Mouse (Mus musculus) heart, postnatal 0 days (tissue): ENCODE data around the gene Gmps. TPM values are rescaled to one million over a fixed set of nuclear protein-coding genes. Genes with fewer than 3 reads are reported as not detected.
A peak's percentile ranks its signal among the peaks of the same experiment; 100 is the strongest.

Source experiments
- ATAC-seq: fragments of 200-750 bp; cut with Nextera tagmentation; 2 replicates; pipeline ENCODE4 v1.8.0; 2017; ENCODE audit warnings: low read depth, moderate number of reproducible peaks, moderate library complexity; ENCODE audit not compliant: insufficient read depth
- DNase-seq: peaks from one replicate; pipeline ENCODE4 v3.0.0-alpha.2; 2016; ENCODE audit warnings: low spot score
- H3K27ac ChIP-seq: fragments of 300-500 bp; sonication (generic); 2 replicates; pipeline ENCODE4 v1.5.1; 2014; ENCODE audit warnings: low read depth, mild to moderate bottlenecking
- H3K27me3 ChIP-seq: fragments of 300-500 bp; sonication (generic); 2 replicates; pipeline ENCODE4 v1.6.1; 2014; ENCODE audit warnings: low read length, mixed read lengths; ENCODE audit not compliant: control insufficient read depth, insufficient read depth
- H3K36me3 ChIP-seq: fragments of 300-500 bp; sonication (generic); replicated peaks from 2 replicates; pipeline ENCODE4 v1.6.1; 2014; ENCODE audit warnings: low read length, mixed read lengths; ENCODE audit not compliant: control insufficient read depth, insufficient read depth
- H3K4me1 ChIP-seq: fragments of 300-500 bp; sonication (generic); 2 replicates; pipeline ENCODE4 v1.6.1; 2014; ENCODE audit warnings: antibody characterized with exemption; ENCODE audit not compliant: control insufficient read depth, insufficient read depth
- H3K4me2 ChIP-seq: fragments of 300-500 bp; sonication (generic); 2 replicates; pipeline ENCODE4 v1.6.1; 2014; ENCODE audit warnings: low read depth, mild to moderate bottlenecking, low read length, moderate library complexity
- H3K4me3 ChIP-seq: fragments of 300-500 bp; sonication (generic); 2 replicates; pipeline ENCODE4 v1.5.1; 2014; ENCODE audit warnings: low read depth, low read length
- H3K9ac ChIP-seq: fragments of 300-500 bp; sonication (generic); replicated peaks from 2 replicates; pipeline ENCODE4 v1.6.1; 2014; ENCODE audit warnings: low read depth, low read length, mixed read lengths
- H3K9me3 ChIP-seq: fragments of 300-500 bp; sonication (generic); replicated peaks from 2 replicates; pipeline ENCODE4 v1.6.1; 2016; ENCODE audit warnings: low read length; ENCODE audit not compliant: control insufficient read depth
- CTCF ChIP-seq: IDR thresholded peaks from 2 replicates; pipeline ENCODE4 v1.5.1; 2016; ENCODE audit warnings: antibody characterized with exemption, control low read depth, low read depth
- EP300 ChIP-seq: IDR thresholded peaks from 2 replicates; pipeline ENCODE4 v1.6.1; 2016; ENCODE audit warnings: antibody characterized with exemption, low read depth
- WGBS: fragments of 180-500 bp; shearing (Covaris S2); extraction: QIAGEN DNeasy Blood & Tissue Kit; methylation state at CpG from one replicate; pipeline ENCODE4 v1.1.7; 2014; 5-methylcytosine and 5-hydroxymethylcytosine counted together
- polyA plus RNA-seq: library from polyadenylated mRNA; unstranded; fragments of >200 nt; fragmentation: Nextera tagmentation; extraction: Ambion mirVana; gene quantifications from 2 replicates; pipeline ENCODE4 v1.2.1, GENCODE M21; 2015
- total RNA-seq: library from RNA; depleted of rRNA; stranded (reverse); fragments of >200 nt; gene quantifications from 2 replicates; pipeline ENCODE4 v1.2.3, GENCODE M21; 2014; ENCODE audit warnings: low replicate concordance; rRNA removed

The Gmps gene
- 19.0 and 20.9 TPM in 2 replicates for total RNA-seq
- polyA plus RNA-seq: 26.4 and 27.4 TPM in 2 replicates

GRCm38 (mm10) chr3:63975955-63976908 lies at the start of gene Gmps:
Gene Gmps (plus strand): TSS chr3:63976106.
- TF ChIP-seq EP300: no peak
- TF ChIP-seq CTCF: no peak
- Histone ChIP-seq H3K4me2 (peak within 1 kb of the TSS; percentile 75), H3K36me3 (peaks cover 8% of the 10 kb centered on the region), H3K9me3 (no peaks in the 10 kb centered on the region), H3K27me3 (no peaks in the 10 kb centered on the region), H3K27ac (peak within 1 kb of the TSS; percentile 98), H3K4me1 (peaks cover 20% of the 10 kb centered on the region), H3K9ac (peak within 1 kb of the TSS; percentile 84), H3K4me3 (peak within 1 kb of the TSS; percentile 89)
- under 1% methylated on average over 67 of the region's 67 CpGs for WGBS
- ATAC-seq (peak; percentile 100), DNase-seq (peak; percentile 93)

DNA sequence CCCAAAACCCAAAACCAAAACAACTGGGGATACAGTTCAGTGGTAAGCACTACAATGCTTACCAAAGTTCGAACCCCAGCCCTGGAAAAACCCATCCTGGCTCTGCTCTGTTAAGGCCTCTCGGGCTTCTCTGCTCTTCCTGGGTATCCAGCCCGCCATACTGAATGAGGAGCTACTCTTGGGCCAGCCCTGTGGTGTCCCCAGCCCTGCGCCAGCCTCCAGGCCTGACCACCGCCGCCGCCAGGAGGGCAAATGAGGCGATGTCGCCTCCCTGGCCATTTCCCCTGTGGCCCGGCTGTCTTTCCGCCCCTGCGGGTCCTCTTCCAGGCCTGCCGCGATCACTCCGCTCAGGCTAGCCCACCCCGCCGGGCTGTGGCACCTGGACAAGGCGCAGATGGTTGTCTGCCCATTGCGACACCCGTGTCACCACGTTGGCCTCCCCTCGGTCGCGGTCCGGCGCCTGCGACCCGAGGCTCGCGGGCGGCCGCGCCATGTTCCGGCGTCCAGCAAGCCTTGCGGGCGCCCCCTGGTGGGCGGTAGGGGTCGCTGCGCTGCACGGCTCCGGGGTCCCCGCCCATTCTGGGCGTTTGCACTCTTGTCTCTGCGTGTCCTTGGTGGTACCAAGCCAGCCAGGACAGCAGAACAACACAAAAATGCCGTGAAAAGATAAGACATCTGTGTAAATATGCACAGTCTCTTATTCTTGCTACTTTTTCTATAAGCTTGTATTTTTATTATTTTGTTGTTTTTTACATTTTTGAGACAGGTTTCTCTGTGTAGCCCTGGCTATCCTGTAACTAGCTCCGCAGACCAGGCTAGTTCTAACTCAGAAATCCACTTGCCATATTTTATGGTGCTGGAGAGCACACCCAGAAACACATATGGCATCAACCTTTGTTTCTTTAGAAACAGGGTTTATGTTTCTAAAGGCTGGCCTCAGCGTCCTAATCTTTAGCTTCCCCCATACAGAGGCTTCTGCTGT lies 46.7 kb upstream of the Gmps start, which contains the start of gene E130311K13Rik:
Gene E130311K13Rik, minus strand, starts transcription at position 595 of the 982 bp plus-strand sequence.
- WGBS: 4% methylated on average over 48 of the region's 48 CpGs
- Histone ChIP-seq H3K4me1 (no peaks in the 10 kb centered on the region), H3K4me2 (peak within 1 kb of the TSS; percentile 66), H3K9me3 (no peaks in the 10 kb centered on the region), H3K27ac (peak within 1 kb of the TSS; percentile 90), H3K36me3 (no peaks in the 10 kb centered on the region), H3K27me3 (no peaks in the 10 kb centered on the region), H3K9ac (peak within 1 kb of the TSS; percentile 78), H3K4me3 (peak within 1 kb of the TSS; percentile 69)
- DNase-seq (peak; percentile 84), ATAC-seq (peak; percentile 96)
- no peak for TF ChIP-seq EP300
- TF ChIP-seq CTCF: peak; percentile 76

GRCm38 (mm10) chr3:63938928-63939327 lies 37.0 kb upstream of the Gmps start:
- no peak overlapping the region for H3K4me2 ChIP-seq
- ATAC-seq (no peak), DNase-seq (no peak)
- no peak for TF ChIP-seq EP300
- no peak for TF ChIP-seq CTCF
- peaks cover 14% of the 10 kb centered on the region for H3K36me3 ChIP-seq
- no peak overlapping the region for H3K27ac ChIP-seq
- H3K27me3 ChIP-seq: no peaks in the 10 kb centered on the region
- no peak overlapping the region for H3K9ac ChIP-seq
- no peaks in the 10 kb centered on the region for H3K4me1 ChIP-seq
- no peaks in the 10 kb centered on the region for H3K9me3 ChIP-seq
- 82% methylated on average over 2 of the region's 2 CpGs for WGBS
- H3K4me3 ChIP-seq: no peak overlapping the region

DNA sequence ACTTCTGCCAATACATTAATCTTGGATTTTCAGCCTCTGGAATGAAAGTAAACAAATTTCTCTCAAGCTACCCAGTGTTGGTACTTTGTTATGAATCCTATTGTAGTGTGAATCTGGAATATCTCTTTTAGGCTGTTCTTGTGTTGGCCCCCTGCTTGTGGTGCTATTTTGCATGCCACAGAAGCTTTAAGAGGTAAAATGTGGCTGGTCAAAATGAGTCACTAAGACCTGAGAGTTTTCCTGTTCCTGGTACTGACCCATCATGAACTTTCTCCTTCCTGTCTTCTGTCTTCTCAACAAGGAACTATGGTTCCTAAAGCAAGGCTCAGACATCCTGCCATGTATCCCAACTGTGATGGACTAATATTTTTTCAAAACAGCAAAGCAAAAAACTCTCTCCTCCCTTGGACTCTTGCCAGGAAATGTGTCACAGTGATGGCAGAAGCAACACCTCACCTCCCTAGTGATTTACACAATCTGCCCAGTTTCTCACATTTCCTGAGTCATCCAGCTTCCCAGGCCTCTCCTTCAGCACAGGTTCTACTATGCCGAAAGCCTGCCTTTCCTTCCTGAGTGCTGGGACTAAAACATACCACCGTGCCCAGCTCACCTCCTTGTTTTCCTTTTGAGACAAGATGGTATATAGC lies 34.6 kb upstream of the Gmps start:
- DNase-seq (no peak), ATAC-seq (no peak)
- Histone ChIP-seq H3K4me3 (no peak overlapping the region), H3K36me3 (peaks cover 26% of the 10 kb centered on the region), H3K27ac (no peak overlapping the region), H3K27me3 (no peaks in the 10 kb centered on the region), H3K9me3 (no peaks in the 10 kb centered on the region), H3K4me1 (no peaks in the 10 kb centered on the region), H3K9ac (no peak overlapping the region), H3K4me2 (no peak overlapping the region)
- no peak for TF ChIP-seq CTCF
- no peak for TF ChIP-seq EP300
- WGBS: 57% methylated on average over 2 of the region's 2 CpGs

DNA sequence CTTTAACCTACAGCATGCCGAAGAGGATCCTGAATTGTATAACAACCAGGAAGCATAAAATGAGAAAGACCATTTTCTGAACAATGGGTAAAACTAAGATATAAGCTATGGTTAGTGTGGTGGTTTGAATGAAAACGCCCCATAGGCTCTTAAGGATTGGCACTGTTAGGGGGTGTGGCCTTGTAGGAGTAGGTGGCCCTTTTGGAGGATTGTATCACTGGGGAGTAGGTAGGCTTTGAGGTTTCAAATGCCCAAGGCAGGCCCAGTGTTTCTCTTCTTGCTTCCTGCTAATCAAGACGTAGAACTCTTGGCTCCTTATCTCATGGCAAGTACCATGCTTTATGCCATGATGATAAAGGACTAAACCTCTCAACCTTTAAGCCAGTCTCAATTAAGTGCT lies 26.1 kb upstream of the Gmps start:
- TF ChIP-seq CTCF (no peak), EP300 (no peak)
- Histone ChIP-seq H3K27me3 (no peaks in the 10 kb centered on the region), H3K4me2 (no peak overlapping the region), H3K9me3 (no peaks in the 10 kb centered on the region), H3K4me3 (no peak overlapping the region), H3K9ac (no peak overlapping the region), H3K27ac (no peak overlapping the region), H3K36me3 (peaks cover 21% of the 10 kb centered on the region), H3K4me1 (no peaks in the 10 kb centered on the region)
- no peak for DNase-seq
- ATAC-seq: no peak
- 76% methylated on average over 3 of the region's 3 CpGs for WGBS
